Mouse (Mus musculus): ENCODE measurements at regions not wholly inside any gene's neighbourhood (a gene's known extent, or its start where the extent isn't known, plus 50 kb on each side); places are given as distances from the start of the nearest gene placed in this dataset.

DNA sequence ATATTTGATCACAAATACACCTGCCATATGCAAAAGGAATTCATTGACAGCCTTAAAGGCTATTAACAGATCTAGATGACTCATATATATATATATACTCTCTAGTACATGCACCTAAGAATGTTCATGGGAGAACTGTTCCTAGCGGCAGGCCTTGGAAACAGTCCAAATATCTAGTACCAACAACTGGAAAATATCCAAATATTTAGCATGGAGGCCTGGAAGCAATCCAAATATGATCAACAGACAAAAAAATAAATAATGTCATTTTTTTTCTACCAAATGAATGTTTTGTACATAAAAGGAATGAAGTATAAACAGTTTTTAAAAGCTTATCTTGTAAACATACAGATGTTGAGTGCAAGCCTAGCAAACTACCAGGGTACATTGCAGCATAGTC lies 1354.6 kb upstream of the Lrrc6 start:
- no peaks in the 10 kb centered on the region for H3K36me3 ChIP-seq (ENCODE audit: control insufficient read depth, insufficient read depth, low read length)
- TF ChIP-seq POLR2A (IDR thresholded peaks at IDR 0.05; ENCODE audit: low read depth, low read length) (no peak), CTCF (conservative IDR thresholded peaks at IDR 0.05; ENCODE audit: insufficient read depth, insufficient read length, low read depth, low read length) (no peak)
- no peak overlapping the region for H3K27ac ChIP-seq (ENCODE audit: insufficient read depth, low read depth, low read length)
- DNase-seq, result no peak
- 33% methylated on average over 1 of the region's 1 CpGs for WGBS
- no peaks in the 10 kb centered on the region for H3K4me1 ChIP-seq (ENCODE audit: control insufficient read depth, insufficient read depth, low read length)
- H3K27me3 ChIP-seq (replicated peaks; ENCODE audit: control insufficient read depth, insufficient read depth, low read length), result no peaks in the 10 kb centered on the region
- no peak overlapping the region for H3K4me3 ChIP-seq (ENCODE audit: insufficient read depth, low read depth, low read length)

DNA sequence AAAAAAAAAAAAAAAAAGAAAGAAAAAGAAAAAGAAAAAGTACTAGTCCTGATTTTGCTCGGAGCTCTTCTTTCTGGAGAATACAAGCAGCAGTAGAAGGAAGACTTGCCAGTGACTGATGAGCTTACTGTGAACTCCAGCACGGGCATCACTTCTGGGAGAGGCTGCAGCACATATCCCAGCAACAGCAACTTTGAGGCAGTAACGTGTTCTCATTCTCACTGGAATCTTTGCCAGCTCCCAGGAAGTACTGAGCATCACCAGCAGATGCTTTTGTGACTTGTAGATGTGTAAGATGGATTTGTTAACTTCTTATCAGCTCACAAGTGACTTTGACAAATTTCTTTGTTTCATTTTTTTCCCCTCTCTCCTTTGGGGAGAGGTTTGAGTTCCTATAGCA lies 1349.4 kb upstream of the Lrrc6 start:
- Histone ChIP-seq H3K4me3 (ENCODE audit: insufficient read depth, low read depth, low read length) (no peak overlapping the region), H3K36me3 (ENCODE audit: control insufficient read depth, insufficient read depth, low read length) (no peaks in the 10 kb centered on the region), H3K27ac (ENCODE audit: insufficient read depth, low read depth, low read length) (no peak overlapping the region), H3K4me1 (ENCODE audit: control insufficient read depth, insufficient read depth, low read length) (no peaks in the 10 kb centered on the region), H3K27me3 (replicated peaks; ENCODE audit: control insufficient read depth, insufficient read depth, low read length) (no peaks in the 10 kb centered on the region)
- TF ChIP-seq POLR2A (IDR thresholded peaks at IDR 0.05; ENCODE audit: low read depth, low read length), result no peak
- TF ChIP-seq CTCF (conservative IDR thresholded peaks at IDR 0.05; ENCODE audit: insufficient read depth, insufficient read length, low read depth, low read length), result no peak
- DNase-seq, result no peak
- 82% methylated on average over 3 of the region's 3 CpGs for WGBS

DNA sequence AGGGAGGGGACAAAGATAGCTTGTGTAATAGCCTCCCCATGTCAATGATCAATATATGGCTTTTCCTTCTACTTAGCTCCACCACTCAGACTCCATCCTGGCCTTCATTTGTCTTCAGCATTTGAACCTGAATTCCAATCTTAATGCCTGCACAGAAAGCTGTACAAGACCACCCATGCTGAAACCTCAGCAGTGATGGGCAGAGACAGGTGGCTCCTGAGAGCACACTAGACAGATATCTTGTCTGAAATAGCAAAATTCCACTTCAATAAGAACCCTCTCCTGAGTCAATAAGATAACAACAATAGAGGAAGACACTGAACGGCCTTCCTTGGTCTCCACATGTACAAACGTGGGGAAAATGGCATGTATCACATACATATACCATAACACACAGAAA lies 1345.0 kb upstream of the Lrrc6 start:
- no peak overlapping the region for H3K4me3 ChIP-seq (ENCODE audit: insufficient read depth, low read depth, low read length)
- no peaks in the 10 kb centered on the region for H3K27me3 ChIP-seq (replicated peaks; ENCODE audit: control insufficient read depth, insufficient read depth, low read length)
- WGBS, result 79% methylated on average over 2 of the region's 2 CpGs
- H3K4me1 ChIP-seq (ENCODE audit: control insufficient read depth, insufficient read depth, low read length), result no peaks in the 10 kb centered on the region
- H3K27ac ChIP-seq (ENCODE audit: insufficient read depth, low read depth, low read length), result no peak overlapping the region
- no peak for DNase-seq
- TF ChIP-seq POLR2A (IDR thresholded peaks at IDR 0.05; ENCODE audit: low read depth, low read length), result no peak
- no peak for TF ChIP-seq CTCF (conservative IDR thresholded peaks at IDR 0.05; ENCODE audit: insufficient read depth, insufficient read length, low read depth, low read length)
- H3K36me3 ChIP-seq (ENCODE audit: control insufficient read depth, insufficient read depth, low read length), result no peaks in the 10 kb centered on the region

DNA sequence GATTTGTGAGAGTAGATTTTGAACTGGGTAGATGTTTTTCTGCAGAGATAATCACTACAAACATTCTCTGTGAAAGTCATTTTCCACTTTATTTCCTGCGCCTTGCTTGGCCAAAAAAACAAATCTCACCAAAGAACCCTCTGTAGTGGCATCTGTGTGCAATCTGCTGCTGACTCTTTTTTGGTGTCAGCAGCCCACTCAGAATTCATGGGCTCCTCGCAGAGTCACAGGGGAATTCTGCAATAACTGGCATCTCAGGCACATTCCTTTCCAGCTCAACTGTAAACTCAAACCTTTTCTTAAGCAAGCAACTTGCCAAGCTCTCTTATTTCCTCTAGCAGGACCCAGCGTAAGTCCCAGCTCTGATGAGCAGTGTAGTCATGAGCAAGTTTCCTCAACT lies 1340.0 kb upstream of the Lrrc6 start:
- no peak for DNase-seq
- WGBS, result 65% methylated on average over 3 of the region's 3 CpGs
- H3K4me1 ChIP-seq (ENCODE audit: control insufficient read depth, insufficient read depth, low read length), result no peaks in the 10 kb centered on the region
- H3K27ac ChIP-seq (ENCODE audit: insufficient read depth, low read depth, low read length), result no peak overlapping the region
- TF ChIP-seq POLR2A (IDR thresholded peaks at IDR 0.05; ENCODE audit: low read depth, low read length) (no peak), CTCF (conservative IDR thresholded peaks at IDR 0.05; ENCODE audit: insufficient read depth, insufficient read length, low read depth, low read length) (no peak)
- no peak overlapping the region for H3K4me3 ChIP-seq (ENCODE audit: insufficient read depth, low read depth, low read length)
- no peaks in the 10 kb centered on the region for H3K27me3 ChIP-seq (replicated peaks; ENCODE audit: control insufficient read depth, insufficient read depth, low read length)
- H3K36me3 ChIP-seq (ENCODE audit: control insufficient read depth, insufficient read depth, low read length), result no peaks in the 10 kb centered on the region

DNA sequence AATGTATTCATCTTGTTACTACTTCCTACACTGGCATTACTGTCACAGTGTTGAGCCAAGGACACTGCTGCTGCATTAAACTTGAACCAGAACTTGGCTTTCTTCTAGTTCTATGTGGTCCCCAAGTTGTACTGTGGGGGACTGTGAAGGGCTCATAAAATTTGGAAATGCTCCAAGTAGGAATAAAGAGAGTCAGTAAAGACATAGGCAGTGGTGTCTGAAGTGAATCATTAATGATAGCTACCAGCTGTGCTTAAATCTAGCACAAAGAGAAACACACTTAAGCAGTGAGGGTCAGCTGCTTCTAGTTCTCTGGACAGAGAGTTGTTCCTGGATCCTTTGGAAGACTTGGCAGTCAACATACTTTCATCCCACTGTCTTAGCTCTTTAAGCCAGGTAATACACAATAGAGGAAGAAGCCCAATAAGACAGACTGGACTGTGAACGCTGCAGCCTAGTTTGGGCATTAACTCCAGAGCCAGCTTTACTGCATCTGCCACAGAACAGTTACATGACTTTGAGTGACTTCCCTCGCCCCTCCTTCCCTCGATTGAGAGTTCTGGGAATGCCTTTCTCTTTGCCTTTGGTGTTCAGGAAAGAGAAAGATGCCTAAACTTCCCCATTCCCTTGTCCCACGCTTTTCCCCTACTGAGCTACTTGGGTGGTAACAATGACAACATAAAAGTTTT lies 1325.2 kb upstream of the Lrrc6 start:
- no peak overlapping the region for H3K27ac ChIP-seq (ENCODE audit: insufficient read depth, low read depth, low read length)

DNA sequence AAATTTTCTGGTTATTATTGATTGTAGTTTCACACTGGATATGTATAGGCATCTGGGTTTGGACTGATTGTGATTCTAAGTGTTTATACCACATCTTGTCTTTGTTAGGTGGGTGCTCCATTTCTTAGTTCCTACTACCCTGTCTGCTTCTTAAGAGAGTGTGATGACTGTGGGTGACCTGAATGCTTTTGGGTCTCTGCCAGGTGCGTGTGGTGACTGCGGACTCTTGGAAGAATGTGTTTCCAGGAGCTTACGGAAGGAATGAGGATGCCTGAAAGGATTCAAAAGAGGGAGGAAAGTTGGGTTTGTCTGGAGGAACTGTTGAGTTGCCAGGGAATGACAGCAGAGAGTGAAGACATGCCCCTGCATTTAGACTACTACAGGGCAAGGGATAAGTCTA lies 1322.5 kb upstream of the Lrrc6 start:
- no peak overlapping the region for H3K27ac ChIP-seq (ENCODE audit: insufficient read depth, low read depth, low read length)
- no peak for TF ChIP-seq POLR2A (IDR thresholded peaks at IDR 0.05; ENCODE audit: low read depth, low read length)
- no peak for TF ChIP-seq CTCF (conservative IDR thresholded peaks at IDR 0.05; ENCODE audit: insufficient read depth, insufficient read length, low read depth, low read length)
- no peak for DNase-seq
- WGBS, result 67% methylated on average over 3 of the region's 3 CpGs
- no peaks in the 10 kb centered on the region for H3K27me3 ChIP-seq (replicated peaks; ENCODE audit: control insufficient read depth, insufficient read depth, low read length)
- no peaks in the 10 kb centered on the region for H3K4me1 ChIP-seq (ENCODE audit: control insufficient read depth, insufficient read depth, low read length)
- H3K4me3 ChIP-seq (ENCODE audit: insufficient read depth, low read depth, low read length), result no peak overlapping the region
- H3K36me3 ChIP-seq (ENCODE audit: control insufficient read depth, insufficient read depth, low read length), result no peaks in the 10 kb centered on the region

More for the DNA sequence above, 1325.2 kb upstream of the Lrrc6 start:
- no peaks in the 10 kb centered on the region for H3K4me1 ChIP-seq (ENCODE audit: control insufficient read depth, insufficient read depth, low read length)
- H3K4me3 ChIP-seq (ENCODE audit: insufficient read depth, low read depth, low read length), result no peak overlapping the region
- no peak for DNase-seq
- H3K36me3 ChIP-seq (ENCODE audit: control insufficient read depth, insufficient read depth, low read length), result no peaks in the 10 kb centered on the region
- H3K27me3 ChIP-seq (replicated peaks; ENCODE audit: control insufficient read depth, insufficient read depth, low read length), result no peaks in the 10 kb centered on the region
- TF ChIP-seq CTCF (conservative IDR thresholded peaks at IDR 0.05; ENCODE audit: insufficient read depth, insufficient read length, low read depth, low read length) (no peak), POLR2A (IDR thresholded peaks at IDR 0.05; ENCODE audit: low read depth, low read length) (no peak)
- 61% methylated on average over 4 of the region's 4 CpGs for WGBS

DNA sequence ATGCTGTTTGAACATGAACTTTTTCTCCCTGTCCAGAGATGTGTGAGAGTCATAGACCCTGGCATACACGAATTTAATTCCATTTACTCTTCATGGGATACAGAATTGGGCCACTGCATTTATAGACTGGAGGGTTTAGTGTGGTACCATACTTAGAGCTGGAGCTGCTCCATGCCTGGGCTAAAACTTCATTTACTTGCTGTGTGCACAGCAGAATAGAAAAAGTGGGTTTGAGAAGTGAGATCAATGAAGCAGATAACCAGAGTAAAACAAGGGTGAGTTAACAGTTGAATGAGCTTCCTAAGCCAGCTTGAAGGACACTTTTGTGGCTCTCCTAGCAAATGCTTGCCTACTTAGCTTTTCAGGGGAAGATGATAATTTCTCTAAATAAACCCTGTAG lies 1299.2 kb upstream of the Lrrc6 start:
- H3K27ac ChIP-seq (ENCODE audit: insufficient read depth, low read depth, low read length), result no peak overlapping the region
- no peak for TF ChIP-seq POLR2A (IDR thresholded peaks at IDR 0.05; ENCODE audit: low read depth, low read length)
- no peak for TF ChIP-seq CTCF (conservative IDR thresholded peaks at IDR 0.05; ENCODE audit: insufficient read depth, insufficient read length, low read depth, low read length)

More for the DNA sequence above, 1299.2 kb upstream of the Lrrc6 start:
- Histone ChIP-seq H3K4me1 (ENCODE audit: control insufficient read depth, insufficient read depth, low read length) (no peaks in the 10 kb centered on the region), H3K36me3 (ENCODE audit: control insufficient read depth, insufficient read depth, low read length) (no peaks in the 10 kb centered on the region), H3K27me3 (replicated peaks; ENCODE audit: control insufficient read depth, insufficient read depth, low read length) (no peaks in the 10 kb centered on the region), H3K4me3 (ENCODE audit: insufficient read depth, low read depth, low read length) (no peak overlapping the region)
- WGBS, result 38% methylated on average over 1 of the region's 1 CpGs
- DNase-seq, result no peak
